Mouse (Mus musculus): ENCODE results near the gene Tbx19. TPM values are rescaled to one million over a fixed set of nuclear protein-coding genes. Genes with fewer than 3 reads are reported as not detected.
A peak's percentile ranks its signal among the peaks of the same experiment; 100 is the strongest.

Tbx19 gene
- total and polyA plus RNA-seq, 3 experiments: 0.04 to 0.66 (median 0.44) TPM

DNA sequence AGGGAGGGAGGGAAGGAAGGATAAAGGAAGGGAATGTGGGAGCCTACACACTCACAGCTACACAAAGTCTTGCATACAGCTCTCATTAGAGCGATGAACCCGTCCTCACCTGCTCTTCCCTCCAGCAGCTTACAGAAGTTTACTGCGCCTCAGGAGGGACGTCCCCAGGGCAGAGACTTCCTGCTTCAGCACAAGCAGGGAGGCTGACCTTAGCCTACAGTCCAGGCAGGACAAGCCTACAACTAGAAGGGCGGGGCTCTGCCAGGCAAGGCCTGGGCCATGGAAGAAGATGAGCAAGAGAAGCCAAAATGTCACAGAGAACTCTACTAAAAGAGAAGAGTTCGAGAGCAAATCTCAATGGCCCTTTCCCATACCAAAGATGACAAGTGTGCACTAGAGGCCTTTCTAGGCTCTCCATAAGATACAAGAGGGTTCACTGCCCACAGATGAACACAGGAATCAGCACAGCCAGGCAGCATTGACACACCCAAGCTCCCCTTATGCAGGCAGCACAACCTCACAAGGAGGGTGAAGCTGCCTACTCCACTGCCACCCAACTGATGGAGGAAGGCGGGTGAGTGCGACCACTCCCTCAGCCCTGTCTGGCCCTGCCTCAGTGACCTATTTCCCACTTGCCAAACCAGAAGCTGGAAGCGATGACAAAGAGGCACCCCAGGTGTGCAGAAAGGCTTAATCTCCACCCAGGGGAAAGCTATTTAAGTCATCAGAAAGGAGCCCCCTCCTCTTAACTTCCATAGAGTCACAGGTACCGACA, 28.4 kb upstream of the Tbx19 start:
- no peak for TF ChIP-seq EP300 (IDR thresholded peaks at IDR 0.05; ENCODE audit: low read length)
- TF ChIP-seq NRF1 (IDR thresholded peaks at IDR 0.05; ENCODE audit: low read depth, low read length): no peak
- TF ChIP-seq NELFE (IDR thresholded peaks at IDR 0.05; ENCODE audit: low read depth, low read length): no peak
- no peak for TF ChIP-seq E2F4 (IDR thresholded peaks at IDR 0.05; ENCODE audit: insufficient replicate concordance, low read depth, low read length)
- TF ChIP-seq BHLHE40 (IDR thresholded peaks at IDR 0.05; ENCODE audit: low read depth, low read length): peak; percentile 63
- TF ChIP-seq CHD1 (IDR thresholded peaks at IDR 0.05; ENCODE audit: low read depth, low read length): no peak
- TF ChIP-seq MAFK (IDR thresholded peaks at IDR 0.05; ENCODE audit: insufficient replicate concordance, low read length): no peak
- no peak for TF ChIP-seq ZMIZ1 (IDR thresholded peaks at IDR 0.05; ENCODE audit: low read depth, low read length)
- 0 out of 2 replicates have a peak, but pooled peaks have one; percentile 59 for TF ChIP-seq MAZ (IDR thresholded peaks at IDR 0.05; ENCODE audit: low read depth, low read length)
- TF ChIP-seq ZC3H11A (IDR thresholded peaks at IDR 0.05; ENCODE audit: low read depth, low read length): no peak
- no peak for TF ChIP-seq USF2 (conservative IDR thresholded peaks at IDR 0.05; ENCODE audit: low read depth, low read length)
- TF ChIP-seq JUN (IDR thresholded peaks at IDR 0.05; ENCODE audit: insufficient read depth, low read depth, low read length): no peak
- peak; percentile 18; the same call in 1 of the 2 replicates for TF ChIP-seq HCFC1 (IDR thresholded peaks at IDR 0.05; ENCODE audit: low read depth, low read length)
- TF ChIP-seq MEF2A (IDR thresholded peaks at IDR 0.05; ENCODE audit: borderline replicate concordance, low read depth, low read length): peak; percentile 56; the same call in 1 of the 2 replicates
- TF ChIP-seq SIN3A (IDR thresholded peaks at IDR 0.05; ENCODE audit: low read length): peak; percentile 64; the same call in 1 of the 2 replicates
- no peak for TF ChIP-seq POLR2A (IDR thresholded peaks at IDR 0.05; ENCODE audit: low read depth, low read length)
- no peak for TF ChIP-seq POLR2AphosphoS2 (IDR thresholded peaks at IDR 0.05; ENCODE audit: low read depth, low read length)
- no peak; the same call in 1 of the 2 replicates for TF ChIP-seq TCF12 (IDR thresholded peaks at IDR 0.05; ENCODE audit: low read depth, low read length)
- no peak for TF ChIP-seq IRF4 (IDR thresholded peaks at IDR 0.05; ENCODE audit: low read depth, low read length)
- no peak for TF ChIP-seq UBTF (IDR thresholded peaks at IDR 0.05; ENCODE audit: low read depth, low read length)
- no peak for TF ChIP-seq GABPA (IDR thresholded peaks at IDR 0.05; ENCODE audit: insufficient replicate concordance, low read depth, low read length)
- TF ChIP-seq MAX (IDR thresholded peaks at IDR 0.05; ENCODE audit: low read length): no peak
- no peak for TF ChIP-seq SMC3 (IDR thresholded peaks at IDR 0.05; ENCODE audit: low read depth, low read length)
- TF ChIP-seq MXI1 (IDR thresholded peaks at IDR 0.05; ENCODE audit: low read depth, low read length): peak; percentile 59; the same call in 1 of the 2 replicates
- no peak for TF ChIP-seq JUND (conservative IDR thresholded peaks at IDR 0.05; ENCODE audit: low read depth, low read length)
- TF ChIP-seq RCOR1 (conservative IDR thresholded peaks at IDR 0.05; ENCODE audit: low read depth, low read length): no peak
- no peak for TF ChIP-seq CTCF (conservative IDR thresholded peaks at IDR 0.05 in 1 of 2, IDR thresholded peaks at IDR 0.05 in 1 of 2; ENCODE audit: low read depth in 2 of 2, low read length in 2 of 2)
- TF ChIP-seq PAX5 (IDR thresholded peaks at IDR 0.05; ENCODE audit: low read length): no peak
- TF ChIP-seq TBP (conservative IDR thresholded peaks at IDR 0.05; ENCODE audit: low read depth, low read length): no peak
- TF ChIP-seq ETS1 (conservative IDR thresholded peaks at IDR 0.05; ENCODE audit: low read depth, low read length): 0 out of 2 replicates have a peak, but pooled peaks have one; percentile 19
- TF ChIP-seq ELF1 (IDR thresholded peaks at IDR 0.05; ENCODE audit: low read depth, low read length): peak; percentile 87
- no peak for TF ChIP-seq USF1 (IDR thresholded peaks at IDR 0.05; ENCODE audit: low read depth, low read length)
- TF ChIP-seq CHD2 (IDR thresholded peaks at IDR 0.05; ENCODE audit: low read length): no peak
- no peak for TF ChIP-seq ZKSCAN1 (IDR thresholded peaks at IDR 0.05; ENCODE audit: borderline replicate concordance, low read depth, low read length)
- TF ChIP-seq ZNF384 (IDR thresholded peaks at IDR 0.05; ENCODE audit: low read depth, low read length): no peak
- no peak for TF ChIP-seq MYC (IDR thresholded peaks at IDR 0.05; ENCODE audit: low read depth, low read length)
- no peak; the same call in 1 of the 2 replicates for TF ChIP-seq RAD21 (IDR thresholded peaks at IDR 0.05; ENCODE audit: low read depth, low read length)
- TF ChIP-seq KAT2A (IDR thresholded peaks at IDR 0.05; ENCODE audit: insufficient replicate concordance, low read length): no peak
- H3K79me2 ChIP-seq (replicated peaks; ENCODE audit: control insufficient read depth, extremely low read depth, insufficient read depth, poor library complexity, severe bottlenecking): peaks cover 40% of the 10 kb centered on the region
- H3K9me3 ChIP-seq (replicated peaks; ENCODE audit: low read length): no peaks in the 10 kb centered on the region
- H3K27me3 ChIP-seq (replicated peaks): no peaks in the 10 kb centered on the region
- dilution Hi-C loops (cut with MboI; ENCODE audit: extremely low pct_ligation_motif_present, extremely low pct_unique_long_range_greater_than_20kb, low sequenced_read_pairs) (no loop called here), in situ Hi-C loops (cut with MboI; ENCODE audit: low pct_ligation_motif_present, low pct_unique_long_range_greater_than_20kb, low sequenced_read_pairs) (no loop called here)
- H3K4me2 ChIP-seq (ENCODE audit: insufficient read depth, low read depth, poor library complexity, severe bottlenecking): peak overlapping the region; percentile 51
- peak overlapping the region; percentile 16; the same call in 1 of the 2 replicates for H3K9ac ChIP-seq (ENCODE audit: insufficient read depth, low read depth)
- peak overlapping the region; percentile 53 for H3K27ac ChIP-seq (ENCODE audit: insufficient read depth, low read depth)
- peaks cover 39 to 58% of the 10 kb centered on the region in 2 experiments for H3K36me3 ChIP-seq (replicated peaks in 1 of 2; ENCODE audit: control insufficient read depth in 1 of 2, insufficient read depth in 1 of 2, low read length in 1 of 2)
- DNase-seq (ENCODE audit: extremely low read depth): peak; percentile 65
- H3K4me3 ChIP-seq (replicated peaks in 1 of 3; ENCODE audit: low read depth in 2 of 3, low read length in 2 of 3, poor library complexity in 1 of 3): peak overlapping the region in 2 of 3 experiments; percentile 30 to 47
- peaks cover 33 to 77% of the 10 kb centered on the region in 2 experiments for H3K4me1 ChIP-seq (ENCODE audit: control insufficient read depth in 1 of 2, insufficient read depth in 2 of 2)
